Mouse (Mus musculus) midbrain, embryonic 11.5 days (tissue): ENCODE measurements at regions not wholly inside any gene's neighbourhood (a gene's known extent, or its start where the extent isn't known, plus 50 kb on each side); places are given as distances from the start of the nearest gene placed in this dataset.

ENCODE experiments used
- ATAC-seq: fragments of 200-750 bp; cut with Nextera tagmentation; 2 replicates; pipeline ENCODE4 v1.8.0; 2017; ENCODE audit warnings: moderate TSS enrichment, moderate library complexity; ENCODE audit not compliant: low FRiP score
- DNase-seq: peaks from one replicate; pipeline ENCODE4 v3.0.0; 2015; ENCODE audit warnings: low spot score; ENCODE audit errors: missing footprints
- H3K27ac ChIP-seq: fragments of 300-500 bp; sonication (generic); 2 replicates; pipeline ENCODE4 v1.5.1; 2014; ENCODE audit warnings: low read depth, low read length
- H3K27me3 ChIP-seq: fragments of 300-500 bp; sonication (generic); 2 replicates; pipeline ENCODE4 v1.6.1; 2014; ENCODE audit warnings: mild to moderate bottlenecking, low read length, moderate library complexity, mixed read lengths; ENCODE audit not compliant: control insufficient read depth, insufficient read depth
- H3K36me3 ChIP-seq: fragments of 300-500 bp; sonication (generic); 2 replicates; pipeline ENCODE4 v1.6.1; 2014; ENCODE audit warnings: mild to moderate bottlenecking, low read length, moderate library complexity, mixed read lengths; ENCODE audit not compliant: control insufficient read depth, insufficient read depth
- H3K4me1 ChIP-seq: fragments of 300-500 bp; sonication (generic); 2 replicates; pipeline ENCODE4 v1.6.1; 2014; ENCODE audit warnings: low read length; ENCODE audit not compliant: control insufficient read depth, insufficient read depth
- H3K4me2 ChIP-seq: fragments of 300-500 bp; sonication (generic); 2 replicates; pipeline ENCODE4 v1.6.1; 2014; ENCODE audit warnings: mild to moderate bottlenecking, moderate library complexity
- H3K4me3 ChIP-seq: fragments of 300-500 bp; sonication (generic); 2 replicates; pipeline ENCODE4 v1.5.1; 2014; ENCODE audit warnings: low read depth, low read length
- H3K9ac ChIP-seq: fragments of 300-500 bp; sonication (generic); 2 replicates; pipeline ENCODE4 v1.6.1; 2014; ENCODE audit warnings: low read length
- H3K9me3 ChIP-seq: fragments of 300-500 bp; sonication (generic); 2 replicates; pipeline ENCODE4 v1.6.1; 2016; ENCODE audit warnings: low read length; ENCODE audit not compliant: control insufficient read depth
- WGBS: fragments of 180-500 bp; shearing (Covaris S2); extraction: QIAGEN DNeasy Blood & Tissue Kit; methylation state at CpG from one replicate; pipeline ENCODE4 v1.1.7; 2014; 5-methylcytosine and 5-hydroxymethylcytosine counted together

DNA sequence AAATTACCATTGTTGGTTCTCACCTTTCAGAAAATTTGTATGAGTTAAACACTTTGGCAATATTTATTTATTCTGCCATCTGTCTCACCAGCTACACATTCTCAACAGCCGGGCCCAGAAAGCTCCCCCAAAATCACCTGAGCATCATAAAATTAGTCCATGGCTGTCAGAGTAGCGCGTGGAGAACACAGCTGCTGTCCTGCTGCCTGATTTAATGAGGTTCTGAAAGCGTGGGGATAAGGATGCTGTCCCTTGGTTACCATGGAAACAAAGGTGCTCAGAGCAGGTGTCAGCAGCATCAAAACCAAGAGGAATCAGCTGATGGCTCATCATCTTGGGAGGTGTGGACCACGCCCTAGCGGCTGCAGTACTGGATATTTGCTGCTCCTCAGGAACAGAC lies 124.7 kb downstream of the Tex36 start:
- WGBS = 84% methylated on average over 6 of the region's 6 CpGs
- Histone ChIP-seq H3K4me2 (no peak overlapping the region), H3K27ac (no peak overlapping the region), H3K27me3 (no peaks in the 10 kb centered on the region), H3K4me1 (no peaks in the 10 kb centered on the region), H3K9me3 (no peaks in the 10 kb centered on the region), H3K9ac (no peak overlapping the region), H3K36me3 (no peaks in the 10 kb centered on the region), H3K4me3 (no peak overlapping the region)
- DNase-seq (peak; percentile 78), ATAC-seq (no peak)

GRCm38 (mm10) chr7:133471706-133472105 lies 130.3 kb downstream of the Tex36 start:
- Histone ChIP-seq H3K4me3 (no peak overlapping the region), H3K9ac (no peak overlapping the region), H3K4me2 (no peak overlapping the region), H3K27ac (no peak overlapping the region), H3K27me3 (no peaks in the 10 kb centered on the region), H3K36me3 (no peaks in the 10 kb centered on the region), H3K9me3 (no peaks in the 10 kb centered on the region), H3K4me1 (no peaks in the 10 kb centered on the region)
- WGBS = 92% methylated on average over 5 of the region's 5 CpGs
- ATAC-seq (no peak), DNase-seq (peak; percentile 59)

DNA sequence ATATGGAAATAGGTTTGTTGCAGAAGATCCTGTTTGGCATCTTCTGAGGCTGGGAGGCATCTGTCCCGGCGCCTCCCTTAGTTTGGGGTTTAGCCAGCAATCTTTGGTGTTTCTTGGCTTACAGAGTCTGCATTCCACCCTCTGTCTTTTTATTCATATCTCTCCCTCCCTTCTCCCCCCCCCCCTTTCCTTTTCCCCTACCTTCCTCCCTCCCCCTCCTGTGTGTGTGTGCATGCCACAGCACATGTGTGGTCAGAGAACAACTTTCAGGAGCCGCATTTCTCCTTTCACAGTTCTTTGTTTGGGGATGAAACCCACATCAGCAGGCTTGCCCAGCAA lies 131.4 kb downstream of the Tex36 start:
- no peak overlapping the region for H3K27ac ChIP-seq
- no peaks in the 10 kb centered on the region for H3K9me3 ChIP-seq
- no peak overlapping the region for H3K9ac ChIP-seq
- H3K27me3 ChIP-seq = no peaks in the 10 kb centered on the region
- H3K36me3 ChIP-seq = no peaks in the 10 kb centered on the region
- DNase-seq = peak; percentile 21
- H3K4me3 ChIP-seq = no peak overlapping the region
- H3K4me1 ChIP-seq = no peaks in the 10 kb centered on the region
- H3K4me2 ChIP-seq = no peak overlapping the region
- ATAC-seq = no peak
- WGBS = 83% methylated on average over 3 of the region's 3 CpGs

DNA sequence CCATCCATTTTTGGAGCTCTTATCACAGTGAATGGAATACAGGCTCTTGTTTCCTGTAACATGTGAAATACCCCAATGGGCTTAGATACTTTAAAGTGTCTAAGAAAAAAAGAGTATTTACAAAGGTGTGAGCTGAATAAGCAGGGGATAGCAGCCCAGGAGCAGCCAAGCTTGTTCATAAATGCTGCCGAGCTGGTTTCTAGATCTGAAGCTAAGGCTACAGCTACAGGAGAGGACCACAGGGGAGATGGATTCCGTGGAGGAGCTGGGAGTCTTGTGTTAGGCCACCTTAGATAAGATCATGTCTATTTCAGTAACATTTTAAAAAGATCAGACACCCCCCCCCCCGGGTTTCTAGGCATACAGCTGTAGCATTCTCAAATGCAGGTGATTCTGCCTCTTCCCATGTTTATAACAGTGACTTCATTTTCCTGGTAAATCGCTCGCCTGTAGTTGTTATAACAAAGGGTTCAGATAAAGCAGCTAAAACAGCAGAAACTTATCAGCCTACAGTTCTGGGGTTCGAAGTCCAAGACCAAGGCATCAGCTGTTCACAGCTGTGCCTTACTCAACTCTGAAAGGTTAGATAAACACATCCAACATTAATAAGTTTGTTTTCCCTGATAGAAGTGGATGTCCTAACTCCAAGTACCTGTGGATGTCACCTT lies 131.9 kb downstream of the Tex36 start:
- H3K9ac ChIP-seq = no peak overlapping the region
- H3K9me3 ChIP-seq = no peaks in the 10 kb centered on the region
- ATAC-seq (no peak), DNase-seq (peak; percentile 61)
- no peak overlapping the region for H3K27ac ChIP-seq
- no peak overlapping the region for H3K4me2 ChIP-seq
- no peaks in the 10 kb centered on the region for H3K27me3 ChIP-seq
- 82% methylated on average over 6 of the region's 6 CpGs for WGBS
- no peaks in the 10 kb centered on the region for H3K36me3 ChIP-seq
- H3K4me1 ChIP-seq = no peaks in the 10 kb centered on the region
- no peak overlapping the region for H3K4me3 ChIP-seq

- no peaks in the 10 kb centered on the region for H3K4me1 ChIP-seq
- no peaks in the 10 kb centered on the region for H3K27me3 ChIP-seq
- no peak overlapping the region for H3K9ac ChIP-seq
- ATAC-seq (no peak), DNase-seq (peak; percentile 41)
- 51% methylated on average over 3 of the region's 3 CpGs for WGBS
- no peaks in the 10 kb centered on the region for H3K9me3 ChIP-seq
- no peaks in the 10 kb centered on the region for H3K36me3 ChIP-seq
- H3K4me2 ChIP-seq = no peak overlapping the region
- H3K27ac ChIP-seq = no peak overlapping the region
- no peak overlapping the region for H3K4me3 ChIP-seq
These were observed 132.9 kb downstream of the Tex36 start for GRCm38 (mm10) chr7:133469106-133469505.

DNA sequence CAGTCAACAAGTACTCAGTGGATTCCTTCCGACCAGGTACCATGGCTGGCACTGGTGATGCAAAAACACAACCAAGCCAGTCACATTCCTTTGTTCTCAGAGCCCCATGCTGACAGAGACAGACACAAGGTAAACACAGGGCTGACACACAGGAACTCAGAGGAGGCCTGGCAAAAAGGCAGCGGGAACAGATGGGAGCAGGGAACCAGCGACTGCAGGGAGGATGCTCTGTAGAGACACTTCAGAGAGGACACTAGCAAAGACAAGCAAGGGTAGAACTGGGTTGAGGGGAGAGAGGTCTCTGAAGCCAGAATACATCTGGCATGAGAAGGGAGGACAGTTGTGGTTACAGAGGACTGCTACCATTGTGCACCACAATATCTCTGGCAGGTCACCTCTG lies 133.6 kb downstream of the Tex36 start:
- H3K27ac ChIP-seq = no peak overlapping the region
- WGBS = 35% methylated on average over 3 of the region's 3 CpGs
- DNase-seq = peak; percentile 80
- no peak for ATAC-seq
- no peak overlapping the region for H3K4me3 ChIP-seq
- H3K27me3 ChIP-seq = no peaks in the 10 kb centered on the region
- no peak overlapping the region for H3K9ac ChIP-seq
- no peaks in the 10 kb centered on the region for H3K9me3 ChIP-seq
- no peak overlapping the region for H3K4me2 ChIP-seq
- H3K36me3 ChIP-seq = no peaks in the 10 kb centered on the region
- H3K4me1 ChIP-seq = no peaks in the 10 kb centered on the region

DNA sequence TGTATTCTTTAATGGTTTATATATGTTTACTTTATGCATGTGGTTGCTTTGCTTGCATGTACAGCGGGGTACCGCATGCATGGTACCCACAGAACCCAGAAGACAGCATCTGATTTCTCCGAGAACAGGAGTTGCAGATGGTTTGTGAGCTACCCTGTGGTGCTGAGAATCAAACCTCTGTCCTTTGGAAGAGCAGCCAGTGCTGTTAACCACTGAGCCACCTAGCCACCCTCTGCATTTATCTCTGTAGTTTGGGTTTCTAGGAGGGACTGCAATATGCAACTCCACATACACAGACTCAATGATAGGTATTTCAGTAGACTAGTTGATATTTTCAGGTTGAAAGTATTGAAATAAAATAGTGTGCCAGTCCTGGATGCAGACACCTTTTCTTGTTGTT lies 134.4 kb downstream of the Tex36 start:
- no peaks in the 10 kb centered on the region for H3K36me3 ChIP-seq
- 91% methylated on average over 3 of the region's 3 CpGs for WGBS
- H3K9me3 ChIP-seq = no peaks in the 10 kb centered on the region; the same call in 1 of the 2 replicates
- no peak overlapping the region for H3K27ac ChIP-seq
- ATAC-seq (no peak), DNase-seq (peak; percentile 53)
- H3K9ac ChIP-seq = no peak overlapping the region
- H3K4me2 ChIP-seq = no peak overlapping the region
- H3K27me3 ChIP-seq = no peaks in the 10 kb centered on the region
- no peaks in the 10 kb centered on the region for H3K4me1 ChIP-seq
- H3K4me3 ChIP-seq = no peak overlapping the region

DNA sequence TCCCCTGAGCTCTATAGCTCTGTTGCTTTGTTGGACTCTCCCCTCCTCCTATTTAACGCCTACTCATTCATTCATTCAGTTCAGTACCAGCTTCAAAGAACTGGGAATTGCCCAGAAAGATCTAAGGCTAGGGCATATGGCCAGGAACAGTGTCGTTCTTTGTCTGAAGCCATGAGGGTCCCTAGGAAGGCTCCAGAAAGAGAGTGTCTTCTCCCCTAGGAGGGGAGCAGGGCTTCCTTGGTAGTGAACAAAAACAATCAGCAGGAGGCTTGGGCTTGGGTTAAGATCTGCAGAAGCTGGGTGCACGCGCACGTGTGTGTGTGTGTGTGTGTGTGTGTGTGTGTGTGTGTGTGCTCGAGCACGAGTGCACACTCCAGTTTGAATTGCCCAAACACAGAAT lies 142.7 kb downstream of the Tex36 start:
- no peak overlapping the region for H3K9ac ChIP-seq
- H3K9me3 ChIP-seq = no peaks in the 10 kb centered on the region; the same call in 1 of the 2 replicates
- H3K27ac ChIP-seq = no peak overlapping the region
- no peaks in the 10 kb centered on the region for H3K27me3 ChIP-seq
- WGBS = 66% methylated on average over 7 of the region's 7 CpGs
- ATAC-seq = no peak
- H3K4me3 ChIP-seq = no peak overlapping the region
- H3K4me1 ChIP-seq = no peaks in the 10 kb centered on the region
- DNase-seq = peak; percentile 79
- no peak overlapping the region for H3K4me2 ChIP-seq
- no peaks in the 10 kb centered on the region for H3K36me3 ChIP-seq

DNA sequence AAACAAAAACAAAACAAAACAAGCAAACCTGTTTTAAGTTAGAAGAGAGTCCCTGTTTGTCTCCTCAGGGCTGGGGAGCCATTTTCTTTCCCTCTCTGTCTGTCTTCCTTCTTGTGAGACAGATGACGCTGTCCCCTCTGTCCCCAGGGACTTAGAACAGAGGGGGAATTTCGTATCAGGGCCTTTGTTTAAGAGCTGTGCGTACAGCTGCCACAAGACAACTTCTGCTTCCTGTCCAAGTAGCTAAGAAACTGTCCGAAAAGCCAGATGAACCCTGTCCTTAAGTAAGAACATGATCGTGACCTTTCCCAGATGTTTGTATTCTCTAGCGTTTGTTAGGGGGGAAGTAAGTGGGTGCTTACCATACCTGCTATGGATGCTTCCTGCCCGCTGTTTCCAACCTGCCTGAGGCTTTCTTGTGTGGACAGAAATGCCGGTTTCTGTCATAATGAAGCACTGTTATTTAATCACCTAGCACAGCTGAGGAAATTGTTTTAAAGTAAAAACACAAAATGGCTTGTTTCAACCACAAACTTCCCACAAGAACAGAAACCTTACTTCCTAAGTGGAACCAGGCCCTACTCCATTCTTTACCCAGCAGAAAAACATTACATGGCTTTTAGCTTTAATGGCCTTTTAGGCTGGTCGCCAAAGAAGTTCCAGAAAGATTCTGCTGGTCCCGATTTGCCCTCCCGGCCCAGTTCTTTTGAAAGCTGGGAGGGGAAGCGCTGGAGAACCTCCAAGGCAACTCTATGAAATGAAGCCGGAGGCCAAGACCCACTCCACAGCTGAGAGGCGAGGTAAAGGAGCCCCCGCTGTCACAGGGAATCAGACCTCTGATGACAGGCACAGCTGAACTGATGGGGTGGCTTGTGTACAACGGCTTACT lies 144.3 kb downstream of the Tex36 start:
- H3K9ac ChIP-seq = no peak overlapping the region
- ATAC-seq = no peak
- no peaks in the 10 kb centered on the region for H3K9me3 ChIP-seq
- WGBS = 69% methylated on average over 16 of the region's 16 CpGs
- H3K4me3 ChIP-seq = no peak overlapping the region
- H3K27me3 ChIP-seq = no peaks in the 10 kb centered on the region
- H3K4me1 ChIP-seq = no peaks in the 10 kb centered on the region
- peak; percentile 85 for DNase-seq
- H3K4me2 ChIP-seq = no peak overlapping the region
- H3K27ac ChIP-seq = no peak overlapping the region
- no peaks in the 10 kb centered on the region for H3K36me3 ChIP-seq
